Mouse (Mus musculus) CH12.LX (cell line): Measurements from ENCODE around the gene B9d2. TPM values are rescaled to one million over a fixed set of nuclear protein-coding genes. Genes with fewer than 3 reads are reported as not detected.

Source experiments
- DNase-seq: peaks from one replicate; pipeline ENCODE4 v3.0.0-alpha.2; 2013; ENCODE audit errors: extremely low read depth
- H3K27ac ChIP-seq: 2 replicates; pipeline ENCODE4 v1.5.1; 2012; ENCODE audit warnings: low read depth, mild to moderate bottlenecking, control low read depth, moderate library complexity; ENCODE audit not compliant: insufficient read depth
- H3K27me3 ChIP-seq: replicated peaks from 2 replicates; pipeline ENCODE3; 2012; ENCODE audit warnings: inconsistent platforms
- H3K36me3 ChIP-seq, 2 experiments: replicated peaks in 1 of 2; 2 replicates each; pipeline versions ENCODE3 to v1.6.1; 2012; ENCODE audit warnings: inconsistent platforms in 1 of 2, low read length in 1 of 2, mild to moderate bottlenecking in 1 of 2, mixed read lengths in 1 of 2, moderate library complexity in 1 of 2; ENCODE audit not compliant: control insufficient read depth in 1 of 2, insufficient read depth in 1 of 2
- H3K4me1 ChIP-seq, 2 experiments: 2 replicates each; pipeline ENCODE4 v1.6.1; 2012; ENCODE audit warnings: inconsistent platforms in 1 of 2, moderate library complexity in 1 of 2; ENCODE audit not compliant: insufficient read depth in 2 of 2, control insufficient read depth in 1 of 2
- H3K4me2 ChIP-seq: 2 replicates; pipeline ENCODE4 v1.6.1; 2012; ENCODE audit warnings: low read depth, mild to moderate bottlenecking, control low read depth; ENCODE audit not compliant: poor library complexity, insufficient read depth, severe bottlenecking
- H3K4me3 ChIP-seq, 3 experiments: fragments of 150-350 bp in 1 of 3; sonication (generic) in 1 of 3; replicated peaks in 1 of 3; 2 replicates each; pipeline versions ENCODE3 to v1.5.1; 2011 to 2012; ENCODE audit warnings: low read depth in 2 of 3, low read length in 2 of 3, mild to moderate bottlenecking in 2 of 3, moderate library complexity in 2 of 3, control low read depth in 1 of 3, improper control_type of control experiment in 1 of 3, inconsistent platforms in 1 of 3, mixed read lengths in 1 of 3; ENCODE audit not compliant: poor library complexity in 1 of 3
- H3K79me2 ChIP-seq: replicated peaks from 2 replicates; pipeline ENCODE4 v1.6.1; 2012; ENCODE audit warnings: mild to moderate bottlenecking, moderate library complexity; ENCODE audit not compliant: control insufficient read depth, poor library complexity, insufficient read depth, severe bottlenecking; ENCODE audit errors: extremely low read depth
- H3K9ac ChIP-seq: 2 replicates; pipeline ENCODE4 v1.6.1; 2012; ENCODE audit warnings: low read depth, mild to moderate bottlenecking, control low read depth, moderate library complexity; ENCODE audit not compliant: insufficient read depth
- H3K9me3 ChIP-seq: replicated peaks from 2 replicates; pipeline ENCODE3; 2012; ENCODE audit warnings: low read length, inconsistent platforms, mixed read lengths
- CHD2 ChIP-seq: IDR thresholded peaks from 2 replicates; pipeline ENCODE4 v1.6.1; 2011; ENCODE audit warnings: low read length, improper control_type of control experiment
- CTCF ChIP-seq, 2 experiments: IDR thresholded peaks in 1 of 2; conservative IDR thresholded peaks in 1 of 2; 2 replicates each; pipeline ENCODE4 v1.5.1; 2011 to 2012; ENCODE audit warnings: low read depth in 2 of 2, low read length in 2 of 2, improper control_type of control experiment in 1 of 2, inconsistent platforms in 1 of 2, mild to moderate bottlenecking in 1 of 2, moderate library complexity in 1 of 2
- GABPA ChIP-seq: IDR thresholded peaks from 2 replicates; pipeline ENCODE4 v1.6.1; 2012; ENCODE audit warnings: low read depth, low read length, improper control_type of control experiment, inconsistent platforms; ENCODE audit not compliant: insufficient replicate concordance
- IRF4 ChIP-seq: IDR thresholded peaks from 2 replicates; pipeline ENCODE4 v1.6.1; 2014; ENCODE audit warnings: low read depth, mild to moderate bottlenecking, inconsistent platforms, low read length, improper control_type of control experiment
- JUND ChIP-seq: conservative IDR thresholded peaks from 2 replicates; pipeline ENCODE4 v1.6.1; 2011; ENCODE audit warnings: low read depth, low read length, improper control_type of control experiment
- MAFK ChIP-seq: IDR thresholded peaks from 2 replicates; pipeline ENCODE4 v1.6.1; 2011; ENCODE audit warnings: low read length, improper control_type of control experiment; ENCODE audit not compliant: insufficient replicate concordance
- MAX ChIP-seq: IDR thresholded peaks from 2 replicates; pipeline ENCODE4 v1.6.1; 2011; ENCODE audit warnings: low read length, improper control_type of control experiment
- MAZ ChIP-seq: IDR thresholded peaks from 2 replicates; pipeline ENCODE4 v1.6.1; 2012; ENCODE audit warnings: low read depth, mild to moderate bottlenecking, inconsistent platforms, low read length, improper control_type of control experiment, moderate library complexity
- NELFE ChIP-seq: IDR thresholded peaks from 2 replicates; pipeline ENCODE4 v1.6.1; 2011; ENCODE audit warnings: low read depth, low read length, improper control_type of control experiment
- RAD21 ChIP-seq: IDR thresholded peaks from 2 replicates; pipeline ENCODE4 v1.6.1; 2011; ENCODE audit warnings: low read depth, mild to moderate bottlenecking, low read length, improper control_type of control experiment, moderate library complexity
- RCOR1 ChIP-seq: conservative IDR thresholded peaks from 2 replicates; pipeline ENCODE4 v1.6.1; 2012; ENCODE audit warnings: low read depth, mild to moderate bottlenecking, inconsistent platforms, low read length, improper control_type of control experiment
- TBP ChIP-seq: conservative IDR thresholded peaks from 2 replicates; pipeline ENCODE4 v1.6.1; 2011; ENCODE audit warnings: low read depth, low read length, improper control_type of control experiment
- TCF12 ChIP-seq: IDR thresholded peaks from 2 replicates; pipeline ENCODE4 v1.6.1; 2014; ENCODE audit warnings: low read depth, mild to moderate bottlenecking, inconsistent platforms, low read length, improper control_type of control experiment
- ZKSCAN1 ChIP-seq: IDR thresholded peaks from 2 replicates; pipeline ENCODE4 v1.6.1; 2012; ENCODE audit warnings: low read depth, inconsistent platforms, low read length, improper control_type of control experiment, borderline replicate concordance
- dilution Hi-C: fragments of 300-500 bp; cut with MboI; formaldehyde crosslinking; loops from 2 replicates; pipeline ENCODE4 v1.14.3; 2020; ENCODE audit warnings: low sequenced_read_pairs; ENCODE audit not compliant: extremely low pct_unique_long_range_greater_than_20kb, extremely low pct_ligation_motif_present
- in situ Hi-C: fragments of 300-500 bp; cut with MboI; formaldehyde crosslinking; loops from 3 replicates; pipeline ENCODE4 v1.14.3; 2019; ENCODE audit warnings: low sequenced_read_pairs, low pct_ligation_motif_present, low pct_unique_long_range_greater_than_20kb, mixed read lengths
- polyA plus RNA-seq: library from polyadenylated mRNA; unstranded; fragments of >175 nt; gene quantifications from 2 replicates; pipeline ENCODE4 v1.2.1, GENCODE M21; 2012; ENCODE audit warnings: low read depth; ENCODE audit not compliant: insufficient read length
- total RNA-seq, 2 experiments: library from RNA; depleted of rRNA; stranded (reverse); fragments of 300-350 nt in 1 of 2; fragments of >200 nt in 1 of 2; gene quantifications; 2 replicates each; pipeline ENCODE4 v1.2.3; 2012 to 2014

The B9d2 gene
- total and polyA plus RNA-seq, 3 experiments, result 9.3 to 21.2 (median 15.8) TPM

DNA sequence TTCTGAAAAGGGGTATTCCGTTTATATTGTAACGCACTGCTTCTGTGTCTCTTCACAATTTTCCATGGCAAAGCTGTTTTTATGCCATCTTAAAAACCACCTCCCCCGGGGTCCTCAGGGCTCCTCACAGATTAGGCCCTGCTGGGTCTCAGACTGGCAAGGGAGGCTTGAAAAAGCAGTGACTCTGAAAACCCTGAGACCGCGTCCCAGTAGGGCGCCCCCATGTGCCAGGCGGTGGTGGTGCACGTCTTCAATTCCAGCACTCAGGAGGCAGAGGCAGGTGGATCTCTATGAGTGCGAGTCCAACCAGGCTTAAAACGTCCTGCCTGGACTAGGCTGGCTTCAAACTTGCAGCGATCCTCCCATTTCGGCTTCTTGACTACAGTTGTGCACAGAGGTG is 20.2 kb downstream of the B9d2 start:
- no peak overlapping the region for H3K27ac ChIP-seq
- TF ChIP-seq MAZ (no peak), CTCF (conservative IDR thresholded peaks at IDR 0.05 in 1 of 2, IDR thresholded peaks at IDR 0.05 in 1 of 2; ENCODE audit: low read depth in 2 of 2, low read length in 2 of 2) (peak in 1 of 2 experiments; percentile 20; a peak in 1 of 4 replicates)
- in situ Hi-C loops (no loop called here), dilution Hi-C loops (no loop called here)
- H3K9ac ChIP-seq, result no peak overlapping the region
- no peak for DNase-seq
- no peaks in the 10 kb centered on the region for H3K79me2 ChIP-seq
- H3K36me3 ChIP-seq, result peaks cover 65 to 88% of the 10 kb centered on the region in 2 experiments
- H3K9me3 ChIP-seq, result peaks cover 27% of the 10 kb centered on the region
- peaks cover 3 to 9% of the 10 kb centered on the region in 2 experiments for H3K4me1 ChIP-seq
- no peak overlapping the region for H3K4me2 ChIP-seq
- H3K4me3 ChIP-seq, result no peak overlapping the region
- no peaks in the 10 kb centered on the region for H3K27me3 ChIP-seq

DNA sequence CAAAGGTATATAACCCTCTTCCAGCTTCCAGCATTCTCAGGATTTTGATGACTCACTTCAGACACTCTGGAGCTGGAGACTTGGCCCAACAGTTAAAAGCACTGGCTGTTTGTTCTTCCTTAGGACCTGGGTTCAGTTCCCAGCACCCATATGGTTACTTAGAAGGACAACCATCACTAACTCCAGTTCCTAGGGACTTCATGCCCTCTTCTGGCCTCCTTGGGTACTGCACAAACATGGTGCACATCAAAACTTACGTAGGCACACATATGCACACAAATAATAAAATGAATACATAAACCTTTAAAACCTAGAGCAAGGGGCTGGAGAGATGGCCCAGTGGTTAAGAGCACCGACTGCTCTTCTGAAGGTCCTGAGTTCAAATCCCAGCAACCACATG is 21.8 kb downstream of the B9d2 start:
- no peak for DNase-seq
- H3K36me3 ChIP-seq, result peaks cover 62 to 90% of the 10 kb centered on the region in 2 experiments
- no peak overlapping the region for H3K4me2 ChIP-seq

DNA sequence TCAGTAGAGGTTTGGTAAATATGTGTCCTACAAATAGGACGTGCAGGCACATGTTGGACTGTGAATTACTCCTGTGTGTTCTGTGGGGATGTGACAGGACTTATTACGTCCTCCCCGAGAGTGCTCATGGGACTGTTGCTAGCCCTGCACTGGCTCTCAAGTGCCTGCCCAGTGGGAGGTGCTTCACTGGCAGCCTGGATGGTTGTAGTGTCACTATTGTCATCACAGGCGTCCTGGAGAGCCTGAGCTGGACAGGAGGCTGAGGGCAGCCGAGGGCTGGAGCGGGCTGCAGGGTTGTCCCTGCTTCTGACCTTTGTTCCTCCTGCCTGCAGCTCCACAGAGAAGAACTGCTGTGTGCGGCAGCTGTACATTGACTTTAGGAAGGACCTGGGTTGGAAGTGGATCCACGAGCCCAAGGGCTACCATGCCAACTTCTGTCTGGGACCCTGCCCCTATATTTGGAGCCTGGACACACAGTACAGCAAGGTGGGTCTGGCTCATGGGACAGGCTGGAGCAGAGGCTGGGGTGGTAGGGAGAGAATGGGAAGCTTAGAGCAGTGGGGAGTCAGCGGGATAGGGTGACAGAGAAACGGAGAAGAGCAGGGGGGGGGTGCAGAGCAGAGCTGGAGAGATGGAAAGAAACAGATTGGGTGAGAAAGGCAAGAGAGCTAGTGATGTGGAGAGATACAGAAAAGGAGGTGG is 23.4 kb downstream of the B9d2 start:
- peaks cover 25% of the 10 kb centered on the region for H3K9me3 ChIP-seq
- no peaks in the 10 kb centered on the region for H3K27me3 ChIP-seq
- H3K4me3 ChIP-seq, result no peak overlapping the region
- H3K4me2 ChIP-seq, result no peak overlapping the region
- no peaks in the 10 kb centered on the region for H3K79me2 ChIP-seq
- dilution Hi-C loops (no loop called here), in situ Hi-C loops (no loop called here)
- no peak overlapping the region for H3K27ac ChIP-seq
- no peak overlapping the region for H3K9ac ChIP-seq
- TF ChIP-seq ZKSCAN1, result no peak
- TF ChIP-seq GABPA, result no peak
- no peak for TF ChIP-seq MAX
- TF ChIP-seq JUND, result no peak
- TF ChIP-seq TBP, result no peak
- no peak for TF ChIP-seq MAFK
- TF ChIP-seq IRF4, result no peak
- TF ChIP-seq RCOR1, result no peak
- TF ChIP-seq NELFE, result no peak
- TF ChIP-seq TCF12, result no peak
- DNase-seq, result no peak
- peaks cover 19 to 41% of the 10 kb centered on the region in 2 experiments for H3K4me1 ChIP-seq
- H3K36me3 ChIP-seq, result peaks cover 50 to 87% of the 10 kb centered on the region in 2 experiments

More for the DNA sequence above, 21.8 kb downstream of the B9d2 start:
- no peak overlapping the region for H3K9ac ChIP-seq
- peak in 1 of 2 experiments; percentile 19; a peak in 2 of 4 replicates for TF ChIP-seq CTCF (conservative IDR thresholded peaks at IDR 0.05 in 1 of 2, IDR thresholded peaks at IDR 0.05 in 1 of 2; ENCODE audit: low read depth in 2 of 2, low read length in 2 of 2)
- TF ChIP-seq RAD21, result peak; percentile 8
- TF ChIP-seq CHD2, result no peak
- dilution Hi-C loops, result no loop called here
- in situ Hi-C loops, result no loop called here
- peaks cover 27% of the 10 kb centered on the region for H3K9me3 ChIP-seq
- H3K4me3 ChIP-seq, result no peak overlapping the region
- H3K79me2 ChIP-seq, result no peaks in the 10 kb centered on the region
- peaks cover 13 to 25% of the 10 kb centered on the region in 2 experiments for H3K4me1 ChIP-seq
- H3K27ac ChIP-seq, result no peak overlapping the region
- H3K27me3 ChIP-seq, result no peaks in the 10 kb centered on the region
